Mouse (Mus musculus) spleen, adult 2 months (tissue): ENCODE data around the gene Per1.

Source experiments
- CTCF ChIP-seq: fragments of 200-500 bp; IDR thresholded peaks from 2 replicates; pipeline ENCODE4 v1.5.1; 2011; ENCODE audit warnings: mild to moderate bottlenecking, inconsistent platforms; ENCODE audit not compliant: insufficient read depth, insufficient read length, insufficient replicate concordance; ENCODE audit errors: extremely low read depth
- POLR2A ChIP-seq: fragments of 200-500 bp; IDR thresholded peaks from 2 replicates; pipeline ENCODE4 v1.6.1; 2011; ENCODE audit warnings: low read depth, low read length, inconsistent platforms

- no peak for TF ChIP-seq CTCF
- no peak for TF ChIP-seq POLR2A
Observed at GRCm38 (mm10) chr11:69052824-69053421, 42.1 kb upstream of the Per1 start.
